Mouse (Mus musculus): Measurements from ENCODE around the gene Thada. TPM values are rescaled to one million over a fixed set of nuclear protein-coding genes. Genes with fewer than 3 reads are reported as not detected.
A peak's percentile ranks its signal among the peaks of the same experiment; 100 is the strongest.

The Thada gene
- polyA plus RNA-seq, 1 experiment from 2014 or later, result 6.1 TPM

GRCm38 (mm10) chr17:84152206-84152975 lies 313.6 kb downstream of the Thada start:
- WGBS, result 36% methylated on average over 6 of the region's 6 CpGs
- peaks cover 31% of the 10 kb centered on the region for H3K4me1 ChIP-seq (replicated peaks)

DNA sequence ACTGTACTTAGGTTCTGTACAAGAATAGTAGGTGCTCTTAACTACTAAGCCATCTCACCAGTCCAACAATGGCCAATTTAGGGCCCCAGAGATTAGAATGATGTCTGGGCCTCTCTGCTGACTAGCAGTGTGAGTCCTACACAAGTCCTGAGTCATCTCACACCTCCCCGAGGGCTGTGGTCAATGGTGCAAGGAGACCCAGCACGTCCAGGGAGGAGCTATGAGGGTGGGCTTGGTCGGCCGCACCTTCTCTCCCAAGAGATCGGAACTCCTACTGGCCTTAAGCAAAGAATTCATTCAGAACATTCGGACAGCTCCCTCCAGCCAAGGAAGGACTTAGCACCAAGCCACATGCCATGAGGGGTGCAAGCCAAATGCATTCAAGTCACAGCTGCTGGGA lies 314.7 kb downstream of the Thada start:
- Histone ChIP-seq H3K27me3 (peaks cover 23% of the 10 kb centered on the region), H3K4me1 (replicated peaks) (peaks cover 29% of the 10 kb centered on the region), H3K4me3 (no peak overlapping the region)

More at GRCm38 (mm10) chr17:84152206-84152975, 313.6 kb downstream of the Thada start:
- Histone ChIP-seq H3K9ac (no peak overlapping the region), H3K4me3 (no peak overlapping the region), H3K36me3 (no peaks in the 10 kb centered on the region), H3K27ac (no peak overlapping the region), H3K4me2 (no peak overlapping the region), H3K9me3 (no peaks in the 10 kb centered on the region), H3K27me3 (peaks cover 31% of the 10 kb centered on the region)
- ATAC-seq (ENCODE audit: low FRiP score), result no peak

DNA sequence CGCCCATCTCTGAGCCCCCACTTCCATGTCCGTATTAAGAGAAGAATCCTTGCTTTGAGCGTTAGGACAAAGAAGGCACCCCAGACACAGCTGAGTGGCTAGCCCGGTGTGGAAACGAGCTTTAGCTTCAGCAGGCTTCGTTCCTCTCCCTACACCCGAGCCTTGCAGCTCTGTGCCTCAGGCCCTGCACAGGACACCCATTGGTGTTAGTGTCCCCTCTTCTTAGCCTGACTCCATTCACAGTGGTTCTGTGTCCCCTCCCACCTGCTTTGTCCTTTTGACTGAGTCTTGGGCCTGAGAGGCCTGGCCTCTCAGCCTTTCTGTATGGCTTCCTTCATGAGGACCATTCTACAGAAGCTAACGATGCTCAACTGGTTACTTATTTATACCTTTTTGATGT lies 315.7 kb downstream of the Thada start:
- no peaks in the 10 kb centered on the region for H3K36me3 ChIP-seq
- H3K9ac ChIP-seq, result no peak overlapping the region
- H3K9me3 ChIP-seq, result no peaks in the 10 kb centered on the region
- 49% methylated on average over 8 of the region's 8 CpGs for WGBS
- H3K4me3 ChIP-seq, result no peak overlapping the region
- ATAC-seq (ENCODE audit: low FRiP score), result no peak
- peaks cover 16% of the 10 kb centered on the region for H3K27me3 ChIP-seq
- peaks cover 30% of the 10 kb centered on the region for H3K4me1 ChIP-seq (replicated peaks)
- no peak overlapping the region for H3K27ac ChIP-seq
- H3K4me2 ChIP-seq, result no peak overlapping the region

More for the DNA sequence above, 314.7 kb downstream of the Thada start:
- Histone ChIP-seq H3K27ac (no peak overlapping the region), H3K9me3 (no peaks in the 10 kb centered on the region), H3K4me2 (no peak overlapping the region), H3K9ac (no peak overlapping the region), H3K36me3 (no peaks in the 10 kb centered on the region)
- 79% methylated on average over 6 of the region's 6 CpGs for WGBS
- ATAC-seq (ENCODE audit: low FRiP score), result no peak

DNA sequence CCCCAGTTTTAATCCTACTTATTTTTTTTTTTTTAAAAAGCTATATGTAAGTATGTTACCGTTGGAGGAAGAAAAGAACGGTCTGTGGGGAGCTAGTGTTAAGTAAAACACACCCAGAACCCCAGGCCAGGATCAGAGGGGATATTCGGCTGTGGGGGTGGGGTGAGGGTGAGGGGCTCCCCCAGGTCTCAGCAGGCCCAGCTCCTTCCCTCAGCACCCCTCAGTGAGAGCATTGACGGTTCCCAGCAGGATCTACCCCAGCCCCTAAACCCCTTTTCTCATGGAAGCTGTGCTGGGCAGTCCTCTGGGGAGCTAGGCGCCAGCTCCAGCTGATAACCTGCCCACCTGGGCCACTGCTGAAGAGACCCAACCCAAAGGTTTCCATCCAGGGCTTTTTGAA lies 316.4 kb downstream of the Thada start:
- Histone ChIP-seq H3K4me2 (no peak overlapping the region), H3K27ac (no peak overlapping the region), H3K4me1 (replicated peaks) (peaks cover 30% of the 10 kb centered on the region), H3K9ac (no peak overlapping the region), H3K36me3 (no peaks in the 10 kb centered on the region), H3K9me3 (no peaks in the 10 kb centered on the region), H3K27me3 (peaks cover 15% of the 10 kb centered on the region), H3K4me3 (no peak overlapping the region)
- no peak for ATAC-seq (ENCODE audit: low FRiP score)
- 40% methylated on average over 5 of the region's 5 CpGs for WGBS

GRCm38 (mm10) chr17:84148499-84149484 lies 317.2 kb downstream of the Thada start:
- Histone ChIP-seq H3K27ac (peak overlapping the region; percentile 12; the same call in 1 of the 2 replicates), H3K4me2 (no peak overlapping the region), H3K36me3 (no peaks in the 10 kb centered on the region), H3K4me3 (no peak overlapping the region), H3K9me3 (no peaks in the 10 kb centered on the region), H3K27me3 (peaks cover 11% of the 10 kb centered on the region; the same call in 1 of the 2 replicates), H3K4me1 (replicated peaks) (peaks cover 30% of the 10 kb centered on the region), H3K9ac (no peak overlapping the region)
- peak; percentile 65; the same call in 1 of the 2 replicates for ATAC-seq (ENCODE audit: low FRiP score)
- WGBS, result 31% methylated on average over 11 of the region's 11 CpGs

GRCm38 (mm10) chr17:84147183-84148108 lies 318.6 kb downstream of the Thada start:
- Histone ChIP-seq H3K36me3 (no peaks in the 10 kb centered on the region), H3K4me1 (replicated peaks) (peaks cover 36% of the 10 kb centered on the region), H3K9ac (no peak overlapping the region), H3K4me3 (no peak overlapping the region), H3K9me3 (no peaks in the 10 kb centered on the region), H3K4me2 (no peak overlapping the region), H3K27me3 (0 out of 2 replicates have a peak, but pooled peaks cover 10% of the 10 kb centered on the region), H3K27ac (no peak overlapping the region)
- ATAC-seq (ENCODE audit: low FRiP score), result no peak
- WGBS, result 47% methylated on average over 11 of the region's 11 CpGs

- WGBS, result 48% methylated on average over 7 of the region's 7 CpGs
- Histone ChIP-seq H3K36me3 (no peaks in the 10 kb centered on the region), H3K4me3 (no peak overlapping the region), H3K9me3 (no peaks in the 10 kb centered on the region), H3K9ac (no peak overlapping the region), H3K27me3 (0 out of 2 replicates have a peak, but pooled peaks cover 3% of the 10 kb centered on the region), H3K4me2 (no peak overlapping the region), H3K27ac (no peak overlapping the region), H3K4me1 (replicated peaks) (peaks cover 36% of the 10 kb centered on the region)
- ATAC-seq (ENCODE audit: low FRiP score), result no peak
Observed at GRCm38 (mm10) chr17:84146458-84147182, 319.4 kb downstream of the Thada start.

GRCm38 (mm10) chr17:84145826-84146287 lies 320.1 kb downstream of the Thada start:
- Histone ChIP-seq H3K36me3 (no peaks in the 10 kb centered on the region), H3K4me2 (no peak overlapping the region), H3K9ac (no peak overlapping the region), H3K27ac (no peak overlapping the region), H3K27me3 (0 out of 2 replicates have a peak, but pooled peaks cover 3% of the 10 kb centered on the region), H3K4me1 (replicated peaks) (peaks cover 36% of the 10 kb centered on the region), H3K9me3 (no peaks in the 10 kb centered on the region), H3K4me3 (no peak overlapping the region)
- ATAC-seq (ENCODE audit: low FRiP score), result no peak
- WGBS, result 21% methylated on average over 10 of the region's 10 CpGs

- Histone ChIP-seq H3K9ac (no peak overlapping the region), H3K36me3 (no peaks in the 10 kb centered on the region), H3K4me2 (no peak overlapping the region), H3K27ac (no peak overlapping the region), H3K27me3 (0 out of 2 replicates have a peak, but pooled peaks cover 3% of the 10 kb centered on the region), H3K9me3 (no peaks in the 10 kb centered on the region), H3K4me3 (no peak overlapping the region), H3K4me1 (replicated peaks) (peaks cover 40% of the 10 kb centered on the region)
- WGBS, result 81% methylated on average over 5 of the region's 5 CpGs
- no peak for ATAC-seq (ENCODE audit: low FRiP score)
Observed at GRCm38 (mm10) chr17:84144762-84145599, 321.0 kb downstream of the Thada start.

DNA sequence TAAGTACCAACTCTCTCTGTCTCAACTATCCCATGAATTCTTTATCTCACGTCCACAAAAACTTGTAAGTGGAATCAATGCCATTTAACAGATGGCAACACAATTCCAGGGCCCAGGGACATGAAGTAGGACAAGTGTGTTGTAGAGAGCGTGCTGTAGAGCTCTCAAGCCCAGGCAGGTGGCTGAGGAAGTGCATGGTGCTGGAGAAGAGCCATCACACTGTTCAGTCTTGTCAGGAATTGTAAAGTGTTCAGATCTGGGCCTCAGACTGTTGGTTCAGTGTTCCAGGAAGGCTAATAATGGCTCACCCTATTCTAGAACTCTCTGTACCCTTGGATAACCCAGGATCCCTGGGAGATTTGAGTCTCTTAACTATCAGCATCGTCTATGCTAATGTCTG lies 321.9 kb downstream of the Thada start:
- 89% methylated on average over 3 of the region's 3 CpGs for WGBS

More for the DNA sequence above, 321.9 kb downstream of the Thada start:
- Histone ChIP-seq H3K4me3 (no peak overlapping the region), H3K4me2 (no peak overlapping the region), H3K4me1 (replicated peaks) (peaks cover 34% of the 10 kb centered on the region), H3K27me3 (0 out of 2 replicates have a peak, but pooled peaks cover 3% of the 10 kb centered on the region), H3K36me3 (no peaks in the 10 kb centered on the region), H3K9ac (no peak overlapping the region), H3K27ac (no peak overlapping the region), H3K9me3 (no peaks in the 10 kb centered on the region)
- ATAC-seq (ENCODE audit: low FRiP score), result no peak

Data from hindbrain, embryonic 13.5 days (tissue).